Comparison of ENCODE assay signal across 10 mouse cellular contexts in the genomic region with DNA sequence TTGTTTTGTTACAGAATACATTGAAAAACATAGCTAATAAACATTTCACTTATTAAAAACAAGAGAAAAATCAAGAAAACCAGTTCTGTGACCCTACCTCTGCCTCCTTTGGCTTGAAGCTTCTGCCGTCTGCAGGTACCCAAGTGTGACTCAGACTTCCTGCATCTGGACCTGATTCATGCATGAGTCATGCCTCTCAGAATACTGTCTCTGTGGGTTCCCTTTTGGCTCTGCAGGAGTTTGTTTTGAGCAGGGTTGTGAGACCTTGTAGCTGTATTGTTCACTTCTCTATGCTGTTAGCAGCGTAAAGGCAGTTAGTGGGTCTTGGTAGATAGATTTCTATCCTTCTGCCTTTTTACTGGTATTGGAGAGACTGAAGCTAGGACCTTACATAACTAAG.
DNase-seq lines count a peak whose midpoint lies in the region; ATAC-seq and TF ChIP-seq lines count a peak whose summit lies in the region.
"Had no signal": no experiment of that assay in that cellular context is flagged by ENCODE, and none has a peak within 500 bp of the region (broad histone marks: within the 10 kb centered on the region; RNA-seq: fewer than 3 reads in every experiment).

No protein-coding gene starts in this region.

- no peak overlapping the region for H3K9ac ChIP-seq in forebrain, embryonic 13.5 days
- H3K9ac ChIP-seq in kidney, embryonic 14.5 days (ENCODE audit: low read depth, low read length) = no peak overlapping the region
- no peak overlapping the region for H3K9ac ChIP-seq in hindbrain, embryonic 13.5 days
- H3K9ac ChIP-seq: midbrain, embryonic 15.5 days had no signal

- 58% methylated on average over 2 of the region's 2 CpGs for WGBS in kidney, adult 2 months
- WGBS in forebrain, embryonic 13.5 days = 85% methylated on average over 2 of the region's 2 CpGs
- WGBS in kidney, embryonic 14.5 days = 73% methylated on average over 2 of the region's 2 CpGs
- 75% methylated on average over 2 of the region's 2 CpGs for WGBS in hindbrain, embryonic 13.5 days

- no peaks in the 10 kb centered on the region for H3K4me1 ChIP-seq in kidney, adult 2 months (ENCODE audit: control insufficient read depth, insufficient read depth, low read length)
- H3K4me1 ChIP-seq in cortical plate, adult 2 months (ENCODE audit: control insufficient read depth, insufficient read depth, low read length) = peaks cover 2% of the 10 kb centered on the region; the same call in 1 of the 2 replicates
- H3K4me1 ChIP-seq in forebrain, embryonic 13.5 days = no peaks in the 10 kb centered on the region
- no peaks in the 10 kb centered on the region for H3K4me1 ChIP-seq in kidney, embryonic 14.5 days (ENCODE audit: control insufficient read depth, insufficient read depth, low read length)
- H3K4me1 ChIP-seq in hindbrain, embryonic 13.5 days (replicated peaks) = no peaks in the 10 kb centered on the region
- H3K4me1 ChIP-seq: midbrain, embryonic 15.5 days had no signal

- TF ChIP-seq CTCF in kidney, adult 2 months (conservative IDR thresholded peaks at IDR 0.05; ENCODE audit: insufficient read depth, insufficient read length, low read depth, low read length) = no peak
- no peak for TF ChIP-seq CTCF in cortical plate, adult 2 months (IDR thresholded peaks at IDR 0.05; ENCODE audit: extremely low read depth, insufficient read depth, low read length)

- no peak overlapping the region for H3K27ac ChIP-seq in kidney, adult 2 months (ENCODE audit: insufficient read depth, low read depth, low read length)
- peak overlapping the region; percentile 72; the same call in 1 of the 2 replicates for H3K27ac ChIP-seq in cortical plate, adult 2 months (ENCODE audit: insufficient read depth, low read length)
- H3K27ac ChIP-seq in forebrain, embryonic 13.5 days = no peak overlapping the region
- no peak overlapping the region for H3K27ac ChIP-seq in kidney, embryonic 14.5 days (ENCODE audit: low read depth, low read length)
- no peak overlapping the region for H3K27ac ChIP-seq in hindbrain, embryonic 13.5 days
- H3K27ac ChIP-seq: midbrain, embryonic 15.5 days had no signal

- ATAC-seq in forebrain, embryonic 13.5 days = no peak
- no peak for ATAC-seq in kidney, embryonic 14.5 days (ENCODE audit: low FRiP score, low TSS enrichment)
- ATAC-seq in hindbrain, embryonic 13.5 days (ENCODE audit: low FRiP score) = no peak
- ATAC-seq: midbrain, embryonic 15.5 days had no signal

- no peak overlapping the region for H3K4me3 ChIP-seq in kidney, adult 2 months (ENCODE audit: insufficient read depth, low read depth, low read length)
- no peak overlapping the region for H3K4me3 ChIP-seq in cortical plate, adult 2 months (ENCODE audit: insufficient read depth, low read length)
- no peak overlapping the region for H3K4me3 ChIP-seq in forebrain, embryonic 13.5 days
- H3K4me3 ChIP-seq in kidney, embryonic 14.5 days (ENCODE audit: low read length) = no peak overlapping the region
- no peak overlapping the region for H3K4me3 ChIP-seq in hindbrain, embryonic 13.5 days
- H3K4me3 ChIP-seq: midbrain, embryonic 15.5 days had no signal

- no peaks in the 10 kb centered on the region for H3K27me3 ChIP-seq in kidney, adult 2 months (replicated peaks; ENCODE audit: control insufficient read depth, insufficient read depth, low read length)
- H3K27me3 ChIP-seq in forebrain, embryonic 13.5 days = no peaks in the 10 kb centered on the region
- no peaks in the 10 kb centered on the region for H3K27me3 ChIP-seq in kidney, embryonic 14.5 days (ENCODE audit: control insufficient read depth, insufficient read depth, low read length)
- no peaks in the 10 kb centered on the region for H3K27me3 ChIP-seq in hindbrain, embryonic 13.5 days
- H3K27me3 ChIP-seq: midbrain, embryonic 15.5 days had no signal

- H3K4me2 ChIP-seq in forebrain, embryonic 13.5 days = no peak overlapping the region
- H3K4me2 ChIP-seq in kidney, embryonic 14.5 days (replicated peaks; ENCODE audit: low read depth, low read length) = no peak overlapping the region
- H3K4me2 ChIP-seq in hindbrain, embryonic 13.5 days = no peak overlapping the region
- H3K4me2 ChIP-seq: midbrain, embryonic 15.5 days had no signal

- no peak for TF ChIP-seq POLR2A in kidney, adult 2 months (IDR thresholded peaks at IDR 0.05; ENCODE audit: low read depth, low read length)
- no peak for TF ChIP-seq POLR2A in cortical plate, adult 2 months (IDR thresholded peaks at IDR 0.05; ENCODE audit: extremely low read depth, insufficient read depth, low read length)

- peaks cover 8% of the 10 kb centered on the region for H3K36me3 ChIP-seq in kidney, adult 2 months (ENCODE audit: control insufficient read depth, insufficient read depth, low read length)
- peaks cover 80% of the 10 kb centered on the region for H3K36me3 ChIP-seq in forebrain, embryonic 13.5 days (ENCODE audit: poor library complexity, severe bottlenecking)
- H3K36me3 ChIP-seq in kidney, embryonic 14.5 days (ENCODE audit: control insufficient read depth, insufficient read depth, low read length) = peaks cover 73% of the 10 kb centered on the region
- H3K36me3 ChIP-seq in hindbrain, embryonic 13.5 days = peaks cover 76% of the 10 kb centered on the region

- H3K9me3 ChIP-seq in forebrain, embryonic 13.5 days (replicated peaks) = no peaks in the 10 kb centered on the region
- no peaks in the 10 kb centered on the region for H3K9me3 ChIP-seq in kidney, embryonic 14.5 days (ENCODE audit: control insufficient read depth, low read length)
- no peaks in the 10 kb centered on the region for H3K9me3 ChIP-seq in hindbrain, embryonic 13.5 days
- H3K9me3 ChIP-seq: midbrain, embryonic 15.5 days had no signal

- DNase-seq in kidney, adult 2 months = peak; percentile 10
- DNase-seq in kidney, postnatal 4 days = no peak
- DNase-seq in 3T3-L1 (ENCODE audit: low read depth, low spot score) = peak; percentile 93
- peak; percentile 36 for DNase-seq in CD4-positive, CD25-positive, alpha-beta regulatory T cell, adult 2 months (ENCODE audit: low read depth, low spot score)
- DNase-seq: thymus, adult 2 months had no signal

Comparison
In these comparisons a context has a peak if more than half of its experiments do, and no peak if none do; other contexts are left out.
1. DNase-seq: peak in kidney, adult 2 months (single experiment), 3T3-L1 (single experiment) and CD4-positive, CD25-positive, alpha-beta regulatory T cell, adult 2 months (single experiment); none in kidney, postnatal 4 days (0 of 2).